Mouse (Mus musculus): ENCODE data around the gene Hmcn2. TPM values are rescaled to one million over a fixed set of nuclear protein-coding genes. Genes with fewer than 3 reads are reported as not detected.

The Hmcn2 gene
- polyA plus RNA-seq, 1 experiment from 2014 or later: 0.91 TPM

DNA sequence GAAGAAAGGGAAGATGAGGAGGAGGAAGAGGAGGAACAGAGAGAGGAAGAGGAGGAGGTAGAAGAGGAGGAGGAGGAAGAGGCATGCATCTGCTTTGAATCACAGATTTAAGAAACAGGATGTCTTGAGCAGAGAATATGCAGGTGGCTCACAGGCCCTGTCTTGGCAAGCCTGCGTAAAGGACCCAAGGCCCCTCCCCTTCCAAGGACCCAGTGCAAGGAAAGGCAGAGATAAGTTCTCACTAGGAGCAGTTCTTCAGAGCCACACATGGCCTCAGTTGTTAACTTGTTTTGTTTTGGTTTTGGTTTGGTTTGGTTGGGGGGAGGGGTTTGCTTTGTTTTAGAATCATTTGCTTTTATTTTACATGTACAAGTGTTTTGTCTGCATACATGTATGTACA lies 137.3 kb downstream of the Hmcn2 start:
- DNase-seq (ENCODE audit: low read depth, low spot score) (no peak), ATAC-seq (no peak)
- ChIA-PET POLR2A (no interaction called here), CTCF (no interaction called here)
- in situ Hi-C loops (cut with MboI; ENCODE audit: low pct_unique_long_range_greater_than_20kb): no loop called here
- H3K27me3 ChIP-seq: no peaks in the 10 kb centered on the region
- TF ChIP-seq CTCF (IDR thresholded peaks at IDR 0.05): no peak

DNA sequence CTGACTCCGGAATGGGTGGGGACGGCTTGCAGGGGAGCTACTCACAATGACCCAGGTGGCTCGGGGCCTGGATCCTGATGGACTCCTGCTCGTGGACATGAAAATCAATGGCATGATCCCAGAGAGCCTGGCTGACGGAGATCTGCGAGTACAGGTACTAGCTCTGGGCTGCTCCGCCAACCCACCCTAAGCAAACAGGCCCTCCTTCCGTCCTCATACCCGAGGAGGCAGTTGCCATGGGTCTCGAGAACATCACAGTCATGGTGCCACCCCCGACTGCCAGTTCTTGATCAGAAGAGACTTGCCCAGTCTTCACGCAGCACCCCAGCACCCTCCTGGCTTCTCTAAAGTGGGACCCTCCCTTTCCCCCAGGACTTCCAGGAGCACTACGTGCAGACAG lies 138.8 kb downstream of the Hmcn2 start:
- DNase-seq (ENCODE audit: low read depth, low spot score) (no peak), ATAC-seq (no peak)
- no peaks in the 10 kb centered on the region for H3K27me3 ChIP-seq
- in situ Hi-C loops (cut with MboI; ENCODE audit: low pct_unique_long_range_greater_than_20kb): no loop called here
- POLR2A ChIA-PET: no interaction called here
- CTCF ChIA-PET: interaction anchor here (1.9 to 2.3 kb wide), 2 partner anchors 10 to 13 kb away, joined by 4 to 8 read pairs; no protein-coding TSS in a partner anchor
- no peak for TF ChIP-seq CTCF (IDR thresholded peaks at IDR 0.05)

DNA sequence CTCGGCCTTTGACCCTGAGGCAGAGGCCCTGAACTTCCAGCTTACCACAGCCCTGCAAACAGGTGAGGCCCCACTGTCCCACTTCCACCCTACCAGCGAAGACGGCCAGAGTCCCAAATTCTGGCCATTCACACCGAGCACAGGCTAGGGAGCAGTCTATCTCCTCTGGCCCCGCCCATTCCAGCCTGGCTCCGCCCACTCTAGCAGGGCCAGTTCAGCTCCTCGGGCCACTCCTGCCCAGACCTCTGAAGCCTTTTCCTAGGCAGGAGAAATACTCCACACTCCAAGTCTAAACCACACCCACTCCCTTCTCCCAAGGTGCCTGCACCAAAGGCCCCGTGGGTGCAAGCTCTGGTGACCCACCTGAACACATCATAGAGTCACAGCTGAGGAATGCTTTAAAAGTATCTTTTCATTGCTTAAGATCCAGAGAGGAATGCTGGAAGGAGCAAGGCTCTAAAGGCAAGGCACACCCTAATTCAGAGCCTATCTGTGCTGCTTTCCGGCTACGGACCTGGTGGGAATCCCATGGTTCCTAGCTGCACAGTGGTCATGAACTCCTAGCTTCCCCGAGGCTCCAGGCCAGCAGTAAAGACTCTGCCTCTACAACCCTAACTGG lies 139.5 kb downstream of the Hmcn2 start:
- no peak for TF ChIP-seq CTCF (IDR thresholded peaks at IDR 0.05)
- POLR2A ChIA-PET: interaction anchor here (1.5 kb wide), 1 partner anchor 10 kb away, joined by 3 read pairs; no protein-coding TSS in a partner anchor
- no peak for DNase-seq (ENCODE audit: low read depth, low spot score)
- peak; percentile 71 for ATAC-seq
- in situ Hi-C loops (cut with MboI; ENCODE audit: low pct_unique_long_range_greater_than_20kb): no loop called here
- CTCF ChIA-PET: interaction anchor here (0.9 to 2.3 kb wide), 4 partner anchors 11 to 29 kb away, joined by 3 to 8 read pairs (median 4); no protein-coding TSS in a partner anchor
- H3K27me3 ChIP-seq: no peaks in the 10 kb centered on the region

DNA sequence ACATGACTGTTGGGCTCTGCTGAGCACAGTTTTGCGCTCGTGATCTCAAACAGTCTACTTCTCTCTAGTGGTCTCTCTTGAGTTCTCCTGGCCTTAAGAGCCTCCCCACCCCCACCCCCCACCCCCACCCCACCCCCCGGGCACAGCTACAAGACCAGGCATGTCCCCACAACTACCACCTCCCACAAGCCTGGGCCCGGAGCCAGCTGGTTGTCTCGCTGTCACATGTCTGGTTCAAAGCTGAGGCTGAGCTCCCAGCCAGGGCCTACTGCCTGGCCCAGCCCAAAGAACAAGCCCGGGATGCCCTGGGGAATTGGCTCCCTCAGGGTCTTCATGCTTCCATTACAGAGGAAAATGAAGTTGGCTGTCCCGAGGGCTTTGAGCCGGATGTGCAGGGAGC lies 140.1 kb downstream of the Hmcn2 start:
- ATAC-seq (no peak), DNase-seq (ENCODE audit: low read depth, low spot score) (no peak)
- ChIA-PET CTCF (interaction anchor here (0.9 to 2.3 kb wide), 4 partner anchors 11 to 28 kb away, joined by 3 to 8 read pairs (median 4); no protein-coding TSS in a partner anchor), POLR2A (interaction anchor here (1.5 kb wide), 1 partner anchor 11 kb away, joined by 3 read pairs; no protein-coding TSS in a partner anchor)
- in situ Hi-C loops (cut with MboI; ENCODE audit: low pct_unique_long_range_greater_than_20kb): no loop called here
- no peak for TF ChIP-seq CTCF (IDR thresholded peaks at IDR 0.05)
- H3K27me3 ChIP-seq: no peaks in the 10 kb centered on the region

DNA sequence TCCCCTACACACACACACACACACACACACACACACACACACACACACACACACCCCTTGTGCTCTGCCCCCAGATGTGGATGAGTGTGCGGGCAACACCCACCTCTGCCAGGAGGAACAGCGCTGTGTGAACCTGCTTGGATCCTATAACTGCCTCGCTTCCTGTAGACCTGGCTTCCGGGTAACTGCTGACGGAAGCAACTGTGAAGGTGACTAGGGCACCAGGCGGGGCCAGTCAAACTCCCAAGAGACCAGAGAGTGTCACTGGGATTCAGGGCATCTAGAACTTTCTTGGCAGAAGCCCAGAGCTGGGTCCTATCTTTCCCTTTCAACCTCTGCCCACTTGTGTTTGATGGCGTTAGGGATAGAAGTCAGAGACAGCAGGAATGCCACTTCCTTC lies 141.2 kb downstream of the Hmcn2 start:
- ChIA-PET POLR2A (interaction anchor here (1.1 kb wide), 1 partner anchor 19 kb away, joined by 3 read pairs; no protein-coding TSS in a partner anchor), CTCF (no interaction called here)
- H3K27me3 ChIP-seq: no peaks in the 10 kb centered on the region
- DNase-seq (ENCODE audit: low read depth, low spot score) (no peak), ATAC-seq (no peak)
- no peak for TF ChIP-seq CTCF (IDR thresholded peaks at IDR 0.05)
- in situ Hi-C loops (cut with MboI; ENCODE audit: low pct_unique_long_range_greater_than_20kb): no loop called here

DNA sequence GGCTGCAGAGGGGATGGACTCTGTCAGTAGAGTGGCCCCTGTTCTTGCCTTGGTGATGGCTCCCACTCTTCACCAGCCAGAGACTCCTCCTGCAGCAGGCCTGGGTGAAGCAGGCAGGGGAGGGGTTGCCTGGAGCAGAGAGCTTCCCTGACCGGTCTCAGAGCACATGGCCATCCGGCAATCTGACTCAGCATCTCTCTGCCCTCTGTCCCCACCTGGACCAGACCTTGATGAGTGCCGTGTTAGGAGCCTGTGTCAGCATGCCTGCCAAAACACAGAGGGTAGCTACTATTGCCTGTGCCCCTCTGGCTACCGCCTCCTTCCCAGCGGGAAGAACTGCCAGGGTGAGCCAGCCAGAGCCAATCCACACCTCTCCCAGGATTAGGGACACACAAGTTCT lies 144.2 kb downstream of the Hmcn2 start:
- CTCF ChIA-PET: interaction anchor here (1.3 kb wide), 1 partner anchor 13 kb away, joined by 3 read pairs; no protein-coding TSS in a partner anchor
- TF ChIP-seq CTCF (IDR thresholded peaks at IDR 0.05): no peak
- POLR2A ChIA-PET: no interaction called here
- in situ Hi-C loops (cut with MboI; ENCODE audit: low pct_unique_long_range_greater_than_20kb): no loop called here
- DNase-seq (ENCODE audit: low read depth, low spot score): no peak
- H3K27me3 ChIP-seq: no peaks in the 10 kb centered on the region
- ATAC-seq: no peak

DNA sequence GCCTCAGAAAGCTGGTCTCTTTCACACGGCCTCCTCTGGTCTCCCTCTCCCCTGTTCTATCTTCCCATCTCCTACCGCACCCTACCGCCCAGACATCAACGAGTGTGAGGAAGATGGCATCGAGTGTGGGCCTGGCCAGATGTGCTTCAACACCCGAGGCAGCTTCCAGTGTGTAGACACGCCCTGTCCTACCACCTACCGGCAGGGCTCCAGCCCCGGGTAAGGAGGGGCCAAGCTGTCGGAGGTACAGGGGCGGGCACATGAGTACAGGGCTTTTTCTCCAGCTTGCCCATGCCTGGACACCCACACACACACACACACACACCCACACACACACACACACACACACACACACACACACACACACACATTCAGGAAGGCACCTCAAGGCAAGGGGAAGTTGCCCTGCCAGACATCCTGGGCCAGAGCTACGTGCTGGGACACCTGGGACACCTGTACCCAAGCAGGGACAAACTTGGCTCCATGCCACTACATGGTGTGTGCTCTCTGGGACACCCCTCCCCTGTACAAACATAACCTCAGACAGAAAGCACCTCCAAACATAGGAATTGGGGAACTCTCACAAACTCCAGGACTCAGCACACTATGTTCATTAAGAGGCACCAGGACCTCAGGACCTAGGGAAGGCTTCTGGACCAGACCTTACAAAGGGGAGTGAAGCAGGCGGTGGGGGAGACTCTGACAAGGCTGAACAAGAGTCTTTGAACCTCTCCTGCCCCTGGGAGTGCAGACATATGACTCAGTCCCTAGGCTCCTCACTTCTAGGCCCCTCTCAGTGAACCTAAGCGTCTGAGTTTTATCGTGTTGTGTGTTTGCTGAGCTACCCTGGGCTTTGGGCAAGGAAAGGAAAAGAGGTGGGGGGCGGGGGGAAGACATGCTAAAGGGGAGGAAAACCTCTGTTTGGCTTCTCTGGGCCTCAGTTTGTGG lies 145.0 kb downstream of the Hmcn2 start:
- ChIA-PET POLR2A (no interaction called here), CTCF (interaction anchor here (0.8 to 1.3 kb wide), 2 partner anchors 12 to 24 kb away, joined by 3 read pairs; no protein-coding TSS in a partner anchor)
- no peaks in the 10 kb centered on the region for H3K27me3 ChIP-seq
- TF ChIP-seq CTCF (IDR thresholded peaks at IDR 0.05): no peak
- in situ Hi-C loops (cut with MboI; ENCODE audit: low pct_unique_long_range_greater_than_20kb): no loop called here
- DNase-seq (ENCODE audit: low read depth, low spot score) (no peak), ATAC-seq (no peak)

DNA sequence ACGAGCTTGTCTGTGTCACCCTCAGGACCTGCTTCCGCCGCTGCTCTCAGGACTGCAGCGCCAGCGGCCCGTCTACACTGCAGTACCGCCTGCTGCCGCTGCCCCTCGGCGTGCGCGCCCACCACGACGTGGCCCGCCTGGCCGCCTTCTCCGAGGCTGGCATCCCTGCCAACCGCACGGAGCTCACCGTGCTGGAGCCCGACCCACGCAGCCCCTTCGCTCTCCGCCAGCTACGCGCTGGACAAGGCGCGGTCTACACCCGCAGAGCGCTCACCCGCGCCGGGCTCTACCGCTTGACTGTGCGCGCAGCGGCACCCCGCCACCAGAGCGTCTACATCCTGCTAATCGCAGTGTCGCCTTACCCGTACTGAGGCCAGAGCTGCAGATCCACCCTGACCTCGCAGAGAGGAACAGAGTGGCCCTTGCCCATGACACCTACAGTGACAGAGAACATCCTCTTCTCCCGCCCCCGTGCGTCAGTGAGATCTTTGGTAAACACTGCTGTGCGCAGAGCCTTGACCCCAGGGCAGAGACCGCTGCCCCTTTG lies 145.9 kb downstream of the Hmcn2 start:
- in situ Hi-C loops (cut with MboI; ENCODE audit: low pct_unique_long_range_greater_than_20kb): no loop called here
- CTCF ChIA-PET: interaction anchor here (0.8 kb wide), 1 partner anchor 25 kb away, joined by 3 read pairs; no protein-coding TSS in a partner anchor
- H3K27me3 ChIP-seq: no peaks in the 10 kb centered on the region
- POLR2A ChIA-PET: no interaction called here
- no peak for TF ChIP-seq CTCF (IDR thresholded peaks at IDR 0.05)
- ATAC-seq (no peak), DNase-seq (ENCODE audit: low read depth, low spot score) (no peak)

DNA sequence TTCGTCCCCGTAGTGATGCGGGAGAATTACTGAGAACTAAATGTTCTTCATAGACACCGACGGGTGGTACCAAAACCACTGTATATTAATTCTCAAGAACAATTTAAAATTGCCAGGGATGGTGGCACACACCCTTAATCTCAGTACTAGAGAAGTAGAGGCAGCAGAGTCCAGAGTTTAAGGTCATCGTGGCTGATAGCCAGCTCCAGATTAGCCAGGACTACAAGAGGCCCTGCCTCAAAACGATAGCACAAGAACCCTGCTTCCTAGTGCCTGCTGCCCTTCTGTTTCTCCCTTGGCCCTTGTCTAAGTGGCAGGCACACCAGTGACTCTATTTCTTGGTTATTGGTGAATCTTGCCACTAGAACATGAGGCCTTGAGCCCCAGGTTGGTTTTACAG lies 146.7 kb downstream of the Hmcn2 start:
- no peak for TF ChIP-seq CTCF (IDR thresholded peaks at IDR 0.05)
- in situ Hi-C loops (cut with MboI; ENCODE audit: low pct_unique_long_range_greater_than_20kb): no loop called here
- ChIA-PET CTCF (interaction anchor here (0.9 to 1.1 kb wide), 2 partner anchors 11 to 24 kb away, joined by 3 read pairs; no protein-coding TSS in a partner anchor), POLR2A (no interaction called here)
- no peak for ATAC-seq
- no peaks in the 10 kb centered on the region for H3K27me3 ChIP-seq
- DNase-seq (ENCODE audit: low read depth, low spot score): no peak

DNA sequence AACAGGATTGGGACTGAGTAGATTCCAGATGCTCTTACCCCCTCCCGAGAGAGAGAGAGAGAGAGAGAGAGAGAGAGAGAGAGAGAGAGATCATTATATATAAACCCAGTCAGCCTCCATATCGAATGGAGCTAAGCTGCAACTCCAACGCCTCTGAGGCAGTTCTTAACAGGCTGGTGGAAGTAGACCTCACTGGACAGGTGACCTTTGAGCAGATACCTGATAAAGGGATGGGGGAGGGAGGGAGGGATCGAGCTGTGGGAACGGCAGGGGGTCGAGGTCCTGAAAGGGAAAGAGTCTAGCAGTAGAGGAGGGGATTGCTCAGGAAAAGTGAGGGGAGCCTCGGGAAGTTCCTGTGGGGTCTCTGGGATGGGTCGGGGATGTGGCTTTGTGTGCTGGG lies 147.8 kb downstream of the Hmcn2 start:
- DNase-seq (ENCODE audit: low read depth, low spot score): no peak
- TF ChIP-seq CTCF (IDR thresholded peaks at IDR 0.05): no peak
- POLR2A ChIA-PET: no interaction called here

More for the DNA sequence above, 147.8 kb downstream of the Hmcn2 start:
- CTCF ChIA-PET: no interaction called here
- no peak for ATAC-seq
- no peaks in the 10 kb centered on the region for H3K27me3 ChIP-seq
- in situ Hi-C loops (cut with MboI; ENCODE audit: low pct_unique_long_range_greater_than_20kb): no loop called here

Measured in Patski (cell line).